Mouse (Mus musculus) G1E (cell line): ENCODE results near the gene Card19.

ENCODE experiments used
- CTCF ChIP-seq: IDR thresholded peaks from 2 replicates; pipeline ENCODE4 v1.5.1; 2012; ENCODE audit warnings: low read depth, low read length, inconsistent platforms, mixed read lengths
- GATA1 ChIP-seq: IDR thresholded peaks from 2 replicates; pipeline ENCODE4 v1.6.1; 2012; ENCODE audit warnings: borderline replicate concordance, low read length, inconsistent platforms, mixed read lengths
- GATA2 ChIP-seq: IDR thresholded peaks from 2 replicates; pipeline ENCODE4 v1.6.1; 2012; ENCODE audit warnings: low read depth, low read length, inconsistent platforms, borderline replicate concordance
- POLR2AphosphoS5 ChIP-seq: IDR thresholded peaks from 2 replicates; pipeline ENCODE4 v1.6.1; 2012; ENCODE audit warnings: low read depth, low read length, inconsistent platforms; ENCODE audit not compliant: insufficient replicate concordance
- TAL1 ChIP-seq: conservative IDR thresholded peaks from 2 replicates; pipeline ENCODE4 v1.6.1; 2012; ENCODE audit warnings: low read depth, low read length, inconsistent platforms, mixed read lengths

DNA sequence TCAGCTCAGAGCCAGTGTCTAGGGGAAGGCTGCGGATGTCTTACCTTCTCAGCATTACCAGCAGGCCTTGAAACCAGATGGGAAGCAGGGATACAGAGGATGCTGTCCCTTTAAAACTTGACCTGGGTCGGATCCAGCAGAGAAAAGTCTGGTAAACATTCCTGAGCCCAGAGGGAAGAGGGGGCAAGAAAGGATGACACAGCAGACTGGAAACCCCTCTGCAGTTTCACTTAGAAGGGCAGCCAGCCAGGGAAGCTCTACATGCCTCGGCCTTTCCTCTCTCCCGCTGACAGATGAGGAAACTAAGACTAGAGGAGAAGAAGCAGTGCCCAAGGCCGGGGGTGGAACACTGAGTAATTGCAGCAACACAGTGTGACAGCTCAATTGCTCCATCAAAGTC is 32.2 kb downstream of the Card19 start:
- TF ChIP-seq POLR2AphosphoS5 (no peak), GATA2 (no peak), CTCF (no peak), TAL1 (no peak), GATA1 (no peak)
